Comparison of ENCODE assay signal across 8 mouse cellular contexts in genomic region chr7:135680334-135680733, GRCm38 (mm10). TPM values are rescaled to one million over a fixed set of nuclear protein-coding genes. Genes with fewer than 3 reads are reported as not detected.
DNase-seq lines count a peak whose midpoint lies in the region; ATAC-seq lines count a peak whose summit lies in the region.

No protein-coding gene starts in this region.

- 75% methylated on average over 5 of the region's 5 CpGs for WGBS in neural tube, embryonic 11.5 days
- 56% methylated on average over 5 of the region's 5 CpGs for WGBS in large intestine, adult 2 months

- H3K9me3 ChIP-seq in neural tube, embryonic 11.5 days (ENCODE audit: control insufficient read depth, low read length), result no peaks in the 10 kb centered on the region

- H3K36me3 ChIP-seq in neural tube, embryonic 11.5 days (ENCODE audit: control insufficient read depth, insufficient read depth, low read length), result no peaks in the 10 kb centered on the region

- no peak overlapping the region for H3K27ac ChIP-seq in neural tube, embryonic 11.5 days (ENCODE audit: low read depth, low read length)

- no peak for ATAC-seq in neural tube, embryonic 11.5 days (ENCODE audit: insufficient read depth, low FRiP score, low TSS enrichment)

- no peaks in the 10 kb centered on the region for H3K4me1 ChIP-seq in neural tube, embryonic 11.5 days (ENCODE audit: control insufficient read depth, insufficient read depth, low read length)

- no peak overlapping the region for H3K4me2 ChIP-seq in neural tube, embryonic 11.5 days (ENCODE audit: low read depth)

- H3K9ac ChIP-seq in neural tube, embryonic 11.5 days (ENCODE audit: low read length), result no peak overlapping the region

- peak; percentile 52 to 70 for DNase-seq in cerebellum, postnatal 4 days (ENCODE audit: low spot score in 2 of 2)
- DNase-seq in cerebellum, adult 9-10 months, result no peak
- peak; percentile 30 for DNase-seq in neural tube, embryonic 11.5 days (ENCODE audit: low spot score)
- DNase-seq in neural tube, embryonic 10.5 days (ENCODE audit: extremely low spot score, low spot score), result no peak
- DNase-seq in embryo, embryonic 10.5 days (ENCODE audit: low spot score), result peak; percentile 51
- DNase-seq in large intestine, adult 2 months (ENCODE audit: low read depth, low spot score), result peak; percentile 37
- peak; percentile 57 for DNase-seq in naive thymus-derived CD4-positive, alpha-beta T cell, adult 2 months (ENCODE audit: low read depth)
- peak; percentile 37 to 64 for DNase-seq in urinary bladder, postnatal 36 days (ENCODE audit: low spot score in 2 of 2)

- no peaks in the 10 kb centered on the region for H3K27me3 ChIP-seq in neural tube, embryonic 11.5 days (ENCODE audit: control insufficient read depth, insufficient read depth, low read length)

- no peak overlapping the region for H3K4me3 ChIP-seq in neural tube, embryonic 11.5 days (ENCODE audit: low read depth, low read length)

RNA-seq across cellular contexts. Expression of gene Mki67, which starts 35.8 kb away (rescaled TPM):
- polyA plus RNA-seq in neural tube, embryonic 11.5 days (2014; fragmentation: Nextera tagmentation; extraction: Ambion mirVana), result 50.8 and 52.1 TPM in 2 replicates
- 4.5 and 7.9 TPM in 2 replicates for polyA plus RNA-seq in large intestine, adult 2 months (2012; rRNA removed)

Comparison
In these comparisons a context has a peak if more than half of its experiments do, and no peak if none do; other contexts are left out.
1. DNase-seq: peak in cerebellum, postnatal 4 days (2 of 2), neural tube, embryonic 11.5 days (single experiment), embryo, embryonic 10.5 days (single experiment), large intestine, adult 2 months (single experiment), naive thymus-derived CD4-positive, alpha-beta T cell, adult 2 months (single experiment) and urinary bladder, postnatal 36 days (2 of 2); none in cerebellum, adult 9-10 months (single experiment) and neural tube, embryonic 10.5 days (single experiment).